Mouse (Mus musculus) forebrain, embryonic 12.5 days (tissue): ENCODE results near the gene Dpm1. TPM values are rescaled to one million over a fixed set of nuclear protein-coding genes. Genes with fewer than 3 reads are reported as not detected.

Experiments
- ATAC-seq: fragments of 200-750 bp; cut with Nextera tagmentation; 2 replicates; pipeline ENCODE4 v1.8.0; 2017; ENCODE audit warnings: moderate TSS enrichment; ENCODE audit not compliant: low FRiP score
- H3K27ac ChIP-seq: fragments of 300-500 bp; sonication (generic); 2 replicates; pipeline ENCODE4 v1.5.1; 2016; ENCODE audit warnings: mild to moderate bottlenecking
- H3K27me3 ChIP-seq: fragments of 300-500 bp; sonication (generic); 2 replicates; pipeline ENCODE4 v1.6.1; 2016; ENCODE audit warnings: mild to moderate bottlenecking
- H3K36me3 ChIP-seq: fragments of 300-500 bp; sonication (generic); replicated peaks from 2 replicates; pipeline ENCODE4 v1.6.1; 2016; ENCODE audit warnings: mild to moderate bottlenecking
- H3K4me1 ChIP-seq: fragments of 300-500 bp; sonication (generic); 2 replicates; pipeline ENCODE4 v1.6.1; 2016
- H3K4me2 ChIP-seq: fragments of 300-500 bp; sonication (generic); 2 replicates; pipeline ENCODE4 v1.6.1; 2016; ENCODE audit warnings: mild to moderate bottlenecking, moderate library complexity
- H3K4me3 ChIP-seq: fragments of 300-500 bp; sonication (generic); replicated peaks from 2 replicates; pipeline ENCODE4 v1.5.1; 2016; ENCODE audit warnings: mild to moderate bottlenecking
- H3K9ac ChIP-seq: fragments of 300-500 bp; sonication (generic); 2 replicates; pipeline ENCODE4 v1.6.1; 2016; ENCODE audit warnings: mild to moderate bottlenecking
- H3K9me3 ChIP-seq: fragments of 300-500 bp; sonication (generic); 2 replicates; pipeline ENCODE4 v1.6.1; 2016
- WGBS: fragments of 180-500 bp; shearing (Covaris S2); methylation state at CpG from one replicate; pipeline ENCODE4 v1.1.7; 2016; 5-methylcytosine and 5-hydroxymethylcytosine counted together
- polyA plus RNA-seq: library from polyadenylated mRNA; unstranded; fragments of >200 nt; fragmentation: Nextera tagmentation; extraction: Ambion mirVana; gene quantifications from 2 replicates; pipeline ENCODE4 v1.2.1, GENCODE M21; 2016

Gene Dpm1
- polyA plus RNA-seq = 79.3 and 88.0 TPM in 2 replicates

GRCm38 (mm10) chr2:168230026-168230728, at the start of gene Dpm1, which contains the start of the genes Gm20716 and Mocs3:
TSS of gene Dpm1 (minus strand) at chr2:168230591.
TSS of gene Gm20716 (minus strand) at chr2:168230364.
TSS of gene Mocs3 (plus strand) at chr2:168230622.
- Histone ChIP-seq H3K4me1 (peaks cover 36% of the 10 kb centered on the region), H3K9ac (peak within 1 kb of the TSS; percentile 95), H3K27me3 (no peaks in the 10 kb centered on the region), H3K36me3 (peaks cover 33% of the 10 kb centered on the region), H3K9me3 (no peaks in the 10 kb centered on the region), H3K27ac (peak within 1 kb of the TSS; percentile 85), H3K4me3 (peak within 1 kb of the TSS; percentile 100), H3K4me2 (peak within 1 kb of the TSS; percentile 98)
- ATAC-seq = peak; percentile 88
- WGBS = under 1% methylated on average over 69 of the region's 73 CpGs

GRCm38 (mm10) chr2:168274374-168274935, 44.1 kb upstream of the Dpm1 start:
- H3K4me3 ChIP-seq = no peak overlapping the region
- no peaks in the 10 kb centered on the region for H3K36me3 ChIP-seq
- no peak overlapping the region for H3K9ac ChIP-seq
- H3K9me3 ChIP-seq = no peaks in the 10 kb centered on the region
- no peak overlapping the region for H3K4me2 ChIP-seq
- ATAC-seq = no peak
- H3K27ac ChIP-seq = no peak overlapping the region
- peaks cover 4% of the 10 kb centered on the region for H3K4me1 ChIP-seq
- H3K27me3 ChIP-seq = peaks cover 57% of the 10 kb centered on the region
- WGBS = 13% methylated on average over 11 of the region's 11 CpGs

- Histone ChIP-seq H3K4me3 (no peak overlapping the region), H3K4me2 (no peak overlapping the region), H3K36me3 (no peaks in the 10 kb centered on the region), H3K9me3 (no peaks in the 10 kb centered on the region), H3K27me3 (peaks cover 52% of the 10 kb centered on the region), H3K9ac (no peak overlapping the region), H3K27ac (no peak overlapping the region), H3K4me1 (peaks cover 4% of the 10 kb centered on the region; the same call in 1 of the 2 replicates)
- WGBS = 49% methylated on average over 9 of the region's 9 CpGs
- ATAC-seq = no peak
Measured at GRCm38 (mm10) chr2:168273387-168273786, 43.0 kb upstream of the Dpm1 start.

GRCm38 (mm10) chr2:168268033-168268432, 37.6 kb upstream of the Dpm1 start:
- no peak overlapping the region for H3K4me3 ChIP-seq
- 49% methylated on average over 7 of the region's 7 CpGs for WGBS
- ATAC-seq = no peak
- no peaks in the 10 kb centered on the region for H3K36me3 ChIP-seq
- no peak overlapping the region for H3K9ac ChIP-seq
- H3K4me2 ChIP-seq = no peak overlapping the region
- H3K27ac ChIP-seq = no peak overlapping the region
- no peaks in the 10 kb centered on the region for H3K4me1 ChIP-seq
- peaks cover 8% of the 10 kb centered on the region for H3K27me3 ChIP-seq
- H3K9me3 ChIP-seq = no peaks in the 10 kb centered on the region

- Histone ChIP-seq H3K9ac (no peak overlapping the region), H3K9me3 (no peaks in the 10 kb centered on the region), H3K4me2 (no peak overlapping the region), H3K27me3 (no peaks in the 10 kb centered on the region), H3K27ac (no peak overlapping the region), H3K4me3 (no peak overlapping the region), H3K4me1 (no peaks in the 10 kb centered on the region), H3K36me3 (no peaks in the 10 kb centered on the region)
- no peak for ATAC-seq
- 90% methylated on average over 10 of the region's 10 CpGs for WGBS
Measured at GRCm38 (mm10) chr2:168260900-168261299, 30.5 kb upstream of the Dpm1 start.

- Histone ChIP-seq H3K9me3 (no peaks in the 10 kb centered on the region), H3K4me1 (no peaks in the 10 kb centered on the region), H3K27ac (no peak overlapping the region), H3K36me3 (no peaks in the 10 kb centered on the region), H3K4me3 (no peak overlapping the region), H3K27me3 (no peaks in the 10 kb centered on the region), H3K9ac (no peak overlapping the region), H3K4me2 (no peak overlapping the region)
- WGBS = 90% methylated on average over 3 of the region's 3 CpGs
- no peak for ATAC-seq
Measured at GRCm38 (mm10) chr2:168260124-168260523, 29.7 kb upstream of the Dpm1 start.

GRCm38 (mm10) chr2:168259046-168259445, 28.7 kb upstream of the Dpm1 start:
- 88% methylated on average over 8 of the region's 8 CpGs for WGBS
- Histone ChIP-seq H3K27me3 (no peaks in the 10 kb centered on the region), H3K36me3 (no peaks in the 10 kb centered on the region), H3K4me2 (no peak overlapping the region), H3K9ac (no peak overlapping the region), H3K4me3 (no peak overlapping the region), H3K4me1 (no peaks in the 10 kb centered on the region), H3K27ac (no peak overlapping the region), H3K9me3 (no peaks in the 10 kb centered on the region)
- no peak for ATAC-seq

- no peak for ATAC-seq
Measured at GRCm38 (mm10) chr2:168257188-168257587, 26.8 kb upstream of the Dpm1 start.

GRCm38 (mm10) chr2:168256506-168256905, 26.1 kb upstream of the Dpm1 start:
- 0 out of 2 replicates have a peak, but pooled peaks cover 4% of the 10 kb centered on the region for H3K27me3 ChIP-seq
- H3K9me3 ChIP-seq = no peaks in the 10 kb centered on the region
- no peak overlapping the region for H3K4me2 ChIP-seq
- 88% methylated on average over 3 of the region's 3 CpGs for WGBS
- H3K36me3 ChIP-seq = no peaks in the 10 kb centered on the region
- no peak overlapping the region for H3K27ac ChIP-seq
- no peak overlapping the region for H3K9ac ChIP-seq
- H3K4me3 ChIP-seq = no peak overlapping the region
- peaks cover 6% of the 10 kb centered on the region; the same call in 1 of the 2 replicates for H3K4me1 ChIP-seq
- no peak for ATAC-seq

More at GRCm38 (mm10) chr2:168257188-168257587, 26.8 kb upstream of the Dpm1 start:
- Histone ChIP-seq H3K9ac (no peak overlapping the region), H3K9me3 (no peaks in the 10 kb centered on the region), H3K27me3 (no peaks in the 10 kb centered on the region), H3K27ac (no peak overlapping the region), H3K36me3 (no peaks in the 10 kb centered on the region), H3K4me3 (no peak overlapping the region), H3K4me1 (peaks cover 6% of the 10 kb centered on the region; the same call in 1 of the 2 replicates), H3K4me2 (no peak overlapping the region)
- 87% methylated on average over 4 of the region's 4 CpGs for WGBS

- no peak overlapping the region for H3K9ac ChIP-seq
- H3K4me1 ChIP-seq = peaks cover 6% of the 10 kb centered on the region; the same call in 1 of the 2 replicates
- H3K27ac ChIP-seq = no peak overlapping the region
- H3K27me3 ChIP-seq = peaks cover 13% of the 10 kb centered on the region; the same call in 1 of the 2 replicates
- no peak; the same call in 1 of the 2 replicates for ATAC-seq
- H3K4me3 ChIP-seq = no peak overlapping the region
- H3K36me3 ChIP-seq = no peaks in the 10 kb centered on the region
- no peaks in the 10 kb centered on the region for H3K9me3 ChIP-seq
- WGBS = 69% methylated on average over 7 of the region's 7 CpGs
- H3K4me2 ChIP-seq = no peak overlapping the region
Measured at GRCm38 (mm10) chr2:168253822-168254221, 23.4 kb upstream of the Dpm1 start.

- peaks cover 6% of the 10 kb centered on the region; the same call in 1 of the 2 replicates for H3K4me1 ChIP-seq
- no peak overlapping the region; the same call in 1 of the 2 replicates for H3K4me3 ChIP-seq
- H3K9me3 ChIP-seq = no peaks in the 10 kb centered on the region
- WGBS = 12% methylated on average over 16 of the region's 16 CpGs
- peak overlapping the region; percentile 30 for H3K4me2 ChIP-seq
- peaks cover 13% of the 10 kb centered on the region; the same call in 1 of the 2 replicates for H3K27me3 ChIP-seq
- ATAC-seq = 0 out of 2 replicates have a peak, but pooled peaks have one; percentile 37
- H3K27ac ChIP-seq = no peak overlapping the region
- H3K9ac ChIP-seq = no peak overlapping the region
- H3K36me3 ChIP-seq = no peaks in the 10 kb centered on the region
Measured at GRCm38 (mm10) chr2:168252639-168253292, 22.4 kb upstream of the Dpm1 start.

GRCm38 (mm10) chr2:168250270-168250669, 19.9 kb upstream of the Dpm1 start:
- Histone ChIP-seq H3K9ac (no peak overlapping the region), H3K9me3 (no peaks in the 10 kb centered on the region), H3K4me2 (no peak overlapping the region), H3K27ac (no peak overlapping the region), H3K27me3 (peaks cover 15% of the 10 kb centered on the region), H3K4me3 (no peak overlapping the region), H3K4me1 (peaks cover 6% of the 10 kb centered on the region; the same call in 1 of the 2 replicates), H3K36me3 (no peaks in the 10 kb centered on the region)
- 20% methylated on average over 8 of the region's 8 CpGs for WGBS
- ATAC-seq = peak; percentile 21; the same call in 1 of the 2 replicates
